Mouse (Mus musculus) urinary bladder, postnatal 14 days (tissue): ENCODE measurements around the gene Exosc1.

Experiments
- DNase-seq: peaks from one replicate; pipeline ENCODE4 v3.0.0; 2021; ENCODE audit warnings: low spot score

Gene Exosc1

DNA sequence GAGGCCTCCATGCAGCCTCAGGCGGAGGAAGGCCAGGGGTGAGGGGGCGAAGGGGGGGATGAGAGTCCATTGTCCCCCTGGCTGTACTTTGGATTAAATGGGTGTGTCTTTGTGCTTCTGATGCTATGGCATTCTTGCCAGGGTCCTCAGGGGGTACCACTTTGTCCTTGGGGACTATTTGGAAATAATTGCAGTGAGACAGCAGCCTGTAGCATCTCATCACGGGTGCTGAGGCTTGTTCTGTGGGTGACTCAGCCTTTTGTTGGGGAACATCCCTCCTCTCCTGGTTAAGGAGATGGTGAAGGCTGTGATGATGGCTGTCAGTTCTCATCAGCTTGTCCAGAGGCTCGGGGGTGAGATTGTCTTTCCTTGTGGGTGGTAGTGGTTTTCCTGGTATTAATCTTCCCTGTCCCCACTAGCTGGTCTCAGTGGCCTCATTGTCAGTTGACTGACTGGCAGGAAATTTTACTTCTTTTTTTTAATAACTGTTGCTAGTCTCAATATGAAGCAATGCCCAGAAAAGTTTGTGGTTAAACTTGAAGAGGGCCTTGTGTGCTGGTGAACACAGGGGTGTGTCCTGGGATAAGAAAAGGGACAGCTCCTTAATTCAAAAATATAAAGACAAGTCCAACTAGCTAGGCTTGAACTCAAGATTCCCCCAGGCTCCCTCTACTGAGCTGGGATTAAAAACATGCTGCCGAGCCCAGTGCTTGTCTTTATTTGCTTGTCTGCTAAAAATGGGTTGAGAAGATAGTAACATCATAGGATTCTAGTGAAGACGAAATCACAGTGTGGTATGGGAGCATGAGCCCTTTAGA lies 19.2 kb downstream of the Exosc1 start:
- DNase-seq, result no peak

GRCm38 (mm10) chr19:41912121-41913080 lies 20.8 kb downstream of the Exosc1 start:
- peak; percentile 39 for DNase-seq

DNA sequence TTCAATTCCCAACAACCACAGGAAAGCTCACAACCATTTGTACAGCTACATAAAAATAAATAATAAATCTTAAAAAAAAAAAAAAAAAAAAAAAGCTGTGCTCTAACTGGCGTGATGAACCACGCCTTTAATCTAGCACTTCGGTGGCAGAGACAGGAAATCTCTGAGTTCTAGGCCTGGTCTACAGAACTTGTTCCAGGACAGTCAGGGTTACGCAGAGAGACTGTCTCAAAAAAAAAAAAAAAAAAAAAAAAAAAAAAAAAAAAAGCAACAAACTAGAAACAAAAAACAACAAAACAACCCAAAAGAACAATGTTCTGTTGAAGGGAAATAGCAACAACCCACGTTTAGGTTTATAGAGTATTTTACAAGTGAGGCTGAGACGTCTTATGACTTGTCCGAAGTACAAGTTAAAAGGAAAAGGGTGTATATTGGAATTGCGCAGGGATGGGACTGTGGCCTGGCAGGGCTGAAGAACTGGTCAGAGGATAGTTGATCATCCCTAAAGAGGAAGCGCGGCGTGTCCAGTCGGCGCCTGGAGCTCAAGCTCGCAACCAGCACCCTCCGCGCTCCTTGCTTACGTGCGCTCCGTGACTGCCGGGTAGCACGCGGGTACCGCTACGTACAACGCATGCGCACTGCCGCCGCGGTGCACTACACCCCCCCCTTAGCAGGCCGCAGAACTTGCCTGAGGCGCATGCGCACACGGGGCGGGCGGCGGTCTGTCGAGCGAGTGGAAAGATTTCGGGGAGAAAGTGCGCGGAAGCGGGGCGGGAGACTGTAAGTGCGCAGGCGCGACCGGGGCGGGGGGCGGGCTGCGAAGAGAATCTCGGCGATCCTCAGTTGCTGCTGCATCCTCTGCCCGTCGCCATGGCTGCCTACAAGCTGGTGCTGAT lies 21.8 kb downstream of the Exosc1 start, which contains the start of gene Pgam1:
Gene Pgam1, plus strand, starts transcription at position 746 of the 896 bp plus-strand sequence.
- peak; percentile 97 for DNase-seq

GRCm38 (mm10) chr19:41910396-41910795 lies 22.8 kb downstream of the Exosc1 start:
- DNase-seq, result no peak

- no peak for DNase-seq
Measured at GRCm38 (mm10) chr19:41908736-41909135, 24.5 kb downstream of the Exosc1 start.

DNA sequence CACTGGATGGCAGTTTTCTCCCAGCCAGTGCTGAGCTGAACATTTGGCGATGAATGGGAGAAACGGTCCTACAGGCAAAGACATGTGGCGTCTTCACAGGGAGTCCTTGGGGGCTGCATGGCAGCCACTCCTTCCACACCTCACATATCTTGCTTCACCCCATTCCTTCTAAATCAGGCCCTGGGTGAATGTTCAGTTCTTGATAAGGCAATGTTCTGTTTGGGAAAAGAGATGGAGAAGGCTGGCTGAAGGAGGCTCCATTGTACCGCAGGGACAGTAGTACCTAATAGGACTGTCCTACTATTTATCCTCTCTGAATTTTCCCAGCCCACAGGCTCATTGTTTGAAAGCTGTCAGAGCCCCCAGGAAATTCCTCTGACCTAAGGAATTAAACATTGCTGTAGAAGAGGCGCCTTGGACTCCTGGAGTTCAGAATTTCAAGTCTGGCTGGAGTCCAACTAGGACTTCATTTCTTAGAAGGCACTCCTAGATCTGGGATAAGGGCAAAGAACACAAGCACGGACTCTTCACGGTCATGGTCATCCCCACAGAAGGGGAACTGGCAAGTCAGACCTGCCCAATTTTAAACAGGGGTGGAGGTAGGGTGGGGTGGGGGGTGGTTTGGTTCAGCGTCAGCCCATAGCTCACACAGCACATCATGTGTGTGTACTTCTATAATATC lies 26.0 kb downstream of the Exosc1 start:
- DNase-seq, result peak; percentile 22

DNA sequence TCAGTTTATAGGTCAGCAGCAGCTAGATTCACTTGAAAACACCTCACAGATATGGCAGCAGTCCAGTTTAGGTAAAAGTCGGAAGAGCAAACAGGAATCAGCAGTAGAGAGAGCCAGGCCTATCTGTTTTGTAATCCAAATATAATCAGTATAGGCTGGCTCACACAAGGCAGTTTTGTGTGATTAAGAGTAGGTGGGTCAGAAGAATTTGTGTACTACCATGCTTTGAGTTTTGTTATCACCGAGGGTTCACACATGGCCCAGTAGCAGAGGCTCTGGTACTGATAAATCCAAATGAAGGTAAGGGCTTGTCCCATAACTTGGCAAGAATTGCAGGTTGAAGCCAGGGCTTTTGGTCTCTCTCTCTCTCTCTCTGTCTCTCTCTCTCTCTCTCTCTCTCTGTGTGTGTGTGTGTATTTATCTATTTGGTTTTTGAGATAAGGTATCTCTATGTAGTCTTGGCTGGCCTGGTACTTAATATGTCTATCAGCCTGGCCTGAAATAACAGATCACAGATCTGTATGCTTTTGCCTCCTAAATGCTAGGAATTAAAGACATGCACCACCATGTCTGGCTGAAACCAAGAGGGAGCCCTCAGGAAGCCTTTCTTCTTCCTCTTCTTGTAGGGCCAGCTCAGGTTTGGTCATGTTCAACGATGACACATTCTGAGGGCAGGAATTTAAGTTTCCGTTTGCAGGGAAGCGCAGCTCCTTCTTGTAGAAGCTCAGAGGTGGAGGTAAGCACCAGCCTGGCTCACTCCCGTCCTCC lies 26.7 kb downstream of the Exosc1 start:
- DNase-seq, result peak; percentile 38

DNA sequence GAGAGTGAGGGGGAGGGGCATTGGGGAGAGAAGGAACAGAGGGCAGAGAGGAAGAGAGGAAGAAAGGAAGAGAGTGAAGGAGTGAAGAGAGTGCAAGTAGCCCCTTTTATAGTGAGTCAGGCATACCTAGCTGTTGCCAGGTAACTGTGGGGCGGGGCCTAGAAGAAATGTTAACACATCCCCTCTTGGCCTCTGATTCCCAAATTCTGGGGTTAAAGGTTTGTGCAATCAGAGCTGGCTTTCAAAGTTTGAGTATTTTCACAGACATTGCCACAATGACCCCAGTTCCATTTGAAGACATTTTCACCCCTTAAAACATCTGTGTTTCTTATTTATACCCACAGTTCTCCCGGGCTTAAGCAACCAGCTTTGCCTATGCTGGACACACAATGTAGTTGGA lies 28.0 kb downstream of the Exosc1 start:
- DNase-seq, result no peak

DNA sequence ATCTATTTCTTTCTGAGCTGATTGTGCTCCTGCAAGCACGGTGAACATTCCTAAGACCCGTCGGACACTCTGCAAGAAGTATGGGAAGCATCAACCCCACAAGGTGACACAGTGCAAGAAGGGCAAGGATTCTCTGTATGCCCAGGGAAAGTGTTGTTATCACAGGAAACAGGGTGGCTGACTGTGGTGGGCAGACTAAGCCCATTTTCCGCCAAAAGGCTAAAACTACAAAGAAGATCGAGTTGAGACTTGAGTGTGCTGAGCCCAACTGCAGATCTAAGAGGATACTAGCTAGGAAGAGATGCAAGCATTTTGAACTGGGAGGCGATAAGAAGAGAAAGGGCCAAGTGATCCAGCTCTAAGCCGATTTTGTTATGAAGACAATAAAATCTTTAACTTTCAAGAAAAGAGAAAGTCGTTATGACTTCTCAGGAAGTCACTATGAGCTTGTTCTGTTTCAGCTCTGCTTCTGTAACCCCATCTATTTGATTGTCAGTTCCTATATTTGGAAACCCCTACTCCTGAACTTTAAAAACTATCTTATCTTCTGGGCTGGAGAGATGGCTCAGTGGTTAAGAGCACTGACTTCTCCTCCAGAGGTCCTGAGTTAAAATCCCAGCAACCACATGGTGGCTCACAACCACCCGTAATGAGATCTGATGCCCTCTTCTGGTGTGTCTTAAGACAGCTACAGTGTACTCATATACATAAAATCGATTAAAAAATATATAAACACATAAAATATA lies 30.2 kb downstream of the Exosc1 start:
- no peak for DNase-seq

DNA sequence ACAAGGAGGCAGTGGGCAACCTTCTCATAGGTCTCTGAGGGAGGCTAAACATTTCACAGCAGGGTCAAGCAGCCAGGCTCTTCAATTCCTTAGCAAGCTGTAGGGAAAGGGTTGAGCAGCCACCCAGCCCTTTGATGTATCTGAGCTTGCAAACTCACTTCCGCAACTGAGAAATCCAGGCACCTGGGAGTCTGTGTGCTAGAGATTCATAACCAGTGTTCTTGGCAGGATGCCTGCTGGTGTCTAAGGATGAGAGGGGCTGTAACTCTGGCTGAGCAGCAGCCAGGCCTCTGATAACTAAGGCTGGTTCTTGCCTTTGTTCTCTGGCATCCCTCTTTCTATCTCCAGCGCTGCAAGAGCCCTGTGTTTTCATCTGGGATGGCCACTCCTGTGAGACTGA lies 31.5 kb downstream of the Exosc1 start:
- DNase-seq, result peak; percentile 64

GRCm38 (mm10) chr19:41900495-41901090 lies 32.6 kb downstream of the Exosc1 start:
- no peak for DNase-seq

DNA sequence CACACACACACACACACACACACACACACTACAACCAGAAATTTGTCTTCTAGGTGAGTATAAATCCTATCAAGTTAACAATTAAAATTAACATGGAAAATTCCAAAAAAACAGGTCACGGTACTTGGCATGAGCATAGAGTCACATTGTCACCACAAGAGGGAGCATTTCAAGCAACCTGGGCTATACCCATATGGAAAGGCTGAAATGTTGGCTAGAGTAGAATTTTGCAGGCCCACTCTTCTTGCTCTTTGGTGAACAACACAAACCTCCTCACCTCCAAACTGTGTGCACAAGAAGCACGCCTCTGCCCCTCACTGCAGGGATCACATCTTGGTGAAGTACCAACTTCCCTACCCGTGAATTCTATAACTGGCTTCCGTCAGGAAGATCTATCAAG lies 34.4 kb downstream of the Exosc1 start:
- DNase-seq, result peak; percentile 29

GRCm38 (mm10) chr19:41896319-41896711 lies 36.9 kb downstream of the Exosc1 start:
- DNase-seq, result no peak

- DNase-seq, result peak; percentile 75
Measured at GRCm38 (mm10) chr19:41895460-41896318, 37.5 kb downstream of the Exosc1 start, which contains the start of gene Rrp12. Gene Rrp12 (minus strand): TSS chr19:41896173.

GRCm38 (mm10) chr19:41894959-41895358 lies 38.3 kb downstream of the Exosc1 start:
- no peak for DNase-seq

GRCm38 (mm10) chr19:41888191-41888590 lies 45.0 kb downstream of the Exosc1 start:
- DNase-seq, result no peak

DNA sequence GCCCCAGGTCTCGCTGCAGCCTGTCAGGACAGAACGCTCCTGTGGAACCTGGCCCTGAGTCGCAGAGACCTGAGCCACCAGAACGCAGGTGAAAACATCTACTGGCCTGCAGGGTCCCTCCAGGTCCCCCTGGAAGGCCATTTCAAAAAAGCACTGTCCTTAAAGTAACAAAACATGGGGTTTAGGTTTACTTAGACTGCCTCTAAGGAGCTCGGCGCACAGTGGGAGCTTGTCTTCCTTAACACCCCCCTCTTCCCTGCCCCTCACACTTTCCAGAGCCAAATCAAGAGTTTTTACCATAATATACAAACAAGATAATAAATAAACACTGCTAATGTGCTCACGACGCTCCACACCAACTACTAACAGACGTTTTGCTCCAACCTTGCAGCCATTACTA lies 49.3 kb downstream of the Exosc1 start:
- no peak for DNase-seq

- DNase-seq, result no peak
Measured at GRCm38 (mm10) chr19:41881842-41882241, 51.4 kb downstream of the Exosc1 start.
